Mouse (Mus musculus): ENCODE measurements at regions not wholly inside any gene's neighbourhood (a gene's known extent, or its start where the extent isn't known, plus 50 kb on each side); places are given as distances from the start of the nearest gene placed in this dataset.

DNA sequence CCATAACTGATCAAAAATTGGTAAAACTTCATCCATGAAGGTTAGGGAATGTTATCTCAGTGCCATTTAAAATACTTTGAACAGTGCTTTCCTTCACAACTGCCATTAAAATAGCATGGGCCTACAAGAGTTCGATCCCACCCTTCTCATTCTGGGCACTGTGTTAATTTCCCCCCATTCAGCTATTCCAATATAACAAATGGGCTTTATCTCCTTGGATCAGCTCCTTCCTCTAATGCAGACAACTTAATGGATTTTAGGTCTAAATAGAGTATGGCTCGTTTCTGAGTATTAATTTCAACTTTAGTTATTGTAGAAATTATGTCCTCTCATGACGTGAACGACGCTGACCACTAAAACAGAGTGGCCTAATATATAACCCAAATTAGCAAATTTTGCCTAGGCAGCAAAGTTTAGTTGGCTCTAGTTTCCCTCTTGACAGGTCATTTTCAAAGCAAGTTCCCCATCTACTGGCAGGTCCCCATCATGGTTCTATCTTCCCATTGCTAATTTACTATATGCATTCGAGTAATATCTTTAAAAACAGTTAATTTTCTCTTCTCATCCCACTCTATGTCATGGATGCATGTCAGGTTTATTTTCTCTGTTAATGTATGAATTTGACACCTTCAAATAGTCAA, 544.1 kb downstream of the Arl4a start:
- ATAC-seq (ENCODE audit: insufficient read depth, low read depth) (no peak), DNase-seq (ENCODE audit: low spot score) (peak; percentile 40)
- Histone ChIP-seq H3K36me3 (replicated peaks; ENCODE audit: control insufficient read depth, insufficient read depth, low read length) (no peaks in the 10 kb centered on the region), H3K9me3 (replicated peaks; ENCODE audit: control insufficient read depth, low read length) (no peaks in the 10 kb centered on the region), H3K9ac (replicated peaks; ENCODE audit: low read depth, low read length) (no peak overlapping the region), H3K27me3 (ENCODE audit: control insufficient read depth, insufficient read depth, low read length) (no peaks in the 10 kb centered on the region), H3K4me3 (ENCODE audit: low read depth, low read length) (no peak overlapping the region), H3K4me1 (ENCODE audit: control insufficient read depth, insufficient read depth) (no peaks in the 10 kb centered on the region), H3K27ac (ENCODE audit: low read depth) (no peak overlapping the region), H3K4me2 (ENCODE audit: low read depth, low read length) (no peak overlapping the region)
- 72% methylated on average over 6 of the region's 6 CpGs for WGBS
- no peak for TF ChIP-seq EP300 (IDR thresholded peaks at IDR 0.05; ENCODE audit: low read depth)
- TF ChIP-seq CTCF (IDR thresholded peaks at IDR 0.05; ENCODE audit: low read depth), result peak; percentile 53

GRCm38 (mm10) chr12:39493114-39493513, 544.7 kb downstream of the Arl4a start:
- no peaks in the 10 kb centered on the region for H3K4me1 ChIP-seq (ENCODE audit: control insufficient read depth, insufficient read depth)
- ATAC-seq (ENCODE audit: insufficient read depth, low read depth) (no peak), DNase-seq (ENCODE audit: low spot score) (no peak)
- no peaks in the 10 kb centered on the region for H3K9me3 ChIP-seq (replicated peaks; ENCODE audit: control insufficient read depth, low read length)
- H3K4me3 ChIP-seq (ENCODE audit: low read depth, low read length), result no peak overlapping the region
- no peaks in the 10 kb centered on the region for H3K27me3 ChIP-seq (ENCODE audit: control insufficient read depth, insufficient read depth, low read length)
- TF ChIP-seq EP300 (IDR thresholded peaks at IDR 0.05; ENCODE audit: low read depth), result no peak
- TF ChIP-seq CTCF (IDR thresholded peaks at IDR 0.05; ENCODE audit: low read depth), result no peak
- no peak overlapping the region for H3K27ac ChIP-seq (ENCODE audit: low read depth)
- 67% methylated on average over 8 of the region's 8 CpGs for WGBS
- no peak overlapping the region for H3K9ac ChIP-seq (replicated peaks; ENCODE audit: low read depth, low read length)
- H3K36me3 ChIP-seq (replicated peaks; ENCODE audit: control insufficient read depth, insufficient read depth, low read length), result no peaks in the 10 kb centered on the region
- no peak overlapping the region for H3K4me2 ChIP-seq (ENCODE audit: low read depth, low read length)

GRCm38 (mm10) chr12:39472984-39473383, 564.8 kb downstream of the Arl4a start:
- no peak overlapping the region for H3K27ac ChIP-seq (ENCODE audit: low read depth)
- H3K9ac ChIP-seq (replicated peaks; ENCODE audit: low read depth, low read length), result no peak overlapping the region
- no peaks in the 10 kb centered on the region for H3K27me3 ChIP-seq (ENCODE audit: control insufficient read depth, insufficient read depth, low read length)
- no peaks in the 10 kb centered on the region for H3K4me1 ChIP-seq (ENCODE audit: control insufficient read depth, insufficient read depth)
- no peak overlapping the region for H3K4me2 ChIP-seq (ENCODE audit: low read depth, low read length)
- H3K4me3 ChIP-seq (ENCODE audit: low read depth, low read length), result no peak overlapping the region
- ATAC-seq (ENCODE audit: insufficient read depth, low read depth), result no peak
- DNase-seq (ENCODE audit: low spot score), result no peak
- no peaks in the 10 kb centered on the region for H3K9me3 ChIP-seq (replicated peaks; ENCODE audit: control insufficient read depth, low read length)
- TF ChIP-seq CTCF (IDR thresholded peaks at IDR 0.05; ENCODE audit: low read depth) (no peak), EP300 (IDR thresholded peaks at IDR 0.05; ENCODE audit: low read depth) (no peak)
- H3K36me3 ChIP-seq (replicated peaks; ENCODE audit: control insufficient read depth, insufficient read depth, low read length), result no peaks in the 10 kb centered on the region

Data from heart, postnatal 0 days (tissue).